Mouse (Mus musculus): ENCODE data around the gene Usp2. TPM values are rescaled to one million over a fixed set of nuclear protein-coding genes. Genes with fewer than 3 reads are reported as not detected.

The Usp2 gene
- polyA plus RNA-seq, 1 experiment: 597 TPM

DNA sequence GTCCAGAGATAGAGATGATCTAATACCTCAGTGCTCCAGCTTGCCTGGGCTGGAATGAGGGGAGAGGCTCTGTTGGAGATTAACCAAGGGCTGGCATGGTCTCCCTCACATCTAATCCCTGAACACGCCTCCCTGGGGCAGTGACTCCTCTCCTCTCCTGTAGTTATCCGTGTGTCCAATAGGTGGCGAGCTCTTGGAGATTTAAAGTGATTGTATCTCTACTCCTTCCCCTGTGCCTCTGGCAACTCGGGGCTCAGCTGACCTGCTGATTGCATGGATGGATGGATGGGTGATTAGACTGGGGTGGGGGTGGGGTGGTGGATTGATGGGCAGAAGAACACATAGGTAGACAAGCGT is 9.9 kb downstream of the Usp2 start:
- H3K27me3 ChIP-seq (ENCODE audit: control insufficient read depth, insufficient read depth, low read length): no peaks in the 10 kb centered on the region
- TF ChIP-seq POLR2A (IDR thresholded peaks at IDR 0.05; ENCODE audit: control insufficient read depth, low read depth, low read length): no peak
- TF ChIP-seq CTCF (IDR thresholded peaks at IDR 0.05; ENCODE audit: control insufficient read depth, insufficient read depth, insufficient replicate concordance, low read depth, low read length): peak; percentile 42; the same call in 1 of the 2 replicates
- H3K4me1 ChIP-seq (ENCODE audit: control insufficient read depth, insufficient read depth, low read length): peaks cover 11% of the 10 kb centered on the region
- H3K27ac ChIP-seq (ENCODE audit: control insufficient read depth, insufficient read depth, low read depth, low read length): no peak overlapping the region
- no peaks in the 10 kb centered on the region for H3K36me3 ChIP-seq (ENCODE audit: control insufficient read depth, insufficient read depth, low read length)
- no peak overlapping the region for H3K4me3 ChIP-seq (ENCODE audit: control insufficient read depth, low read depth, low read length)

DNA sequence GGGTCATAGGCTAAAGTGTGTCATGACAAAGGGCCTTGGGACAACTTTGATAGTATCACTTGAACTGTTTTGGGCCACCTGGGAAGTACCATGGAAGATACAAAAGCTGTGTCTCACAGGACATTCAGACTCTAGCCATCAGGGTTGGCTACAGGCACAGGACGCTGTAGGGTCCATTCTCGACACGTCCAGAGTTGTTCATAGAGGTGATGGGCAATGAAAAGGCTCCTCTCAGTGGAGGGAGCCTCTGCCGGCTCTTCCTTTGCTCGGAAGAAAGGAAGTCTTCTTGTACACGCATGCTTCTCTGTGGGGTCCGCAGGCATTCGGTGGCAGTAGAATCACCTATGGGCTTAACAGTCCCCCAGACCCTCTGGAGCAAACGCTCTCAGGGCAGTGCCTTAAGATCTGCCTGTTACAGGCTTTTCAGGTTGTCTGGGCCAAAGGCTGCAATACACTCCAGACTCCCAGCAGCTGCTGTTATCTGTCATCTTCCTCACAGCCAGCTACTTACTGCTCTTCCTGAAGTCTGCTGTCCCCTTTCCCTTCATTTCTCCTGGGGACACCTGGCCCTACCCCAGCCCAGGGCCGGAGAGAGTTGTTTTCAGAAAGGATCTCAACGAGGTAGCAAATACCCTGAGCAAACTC is 10.6 kb downstream of the Usp2 start:
- Histone ChIP-seq H3K36me3 (ENCODE audit: control insufficient read depth, insufficient read depth, low read length) (no peaks in the 10 kb centered on the region), H3K27ac (ENCODE audit: control insufficient read depth, insufficient read depth, low read depth, low read length) (no peak overlapping the region), H3K4me3 (ENCODE audit: control insufficient read depth, low read depth, low read length) (no peak overlapping the region), H3K27me3 (ENCODE audit: control insufficient read depth, insufficient read depth, low read length) (no peaks in the 10 kb centered on the region), H3K4me1 (ENCODE audit: control insufficient read depth, insufficient read depth, low read length) (peaks cover 9% of the 10 kb centered on the region)
- no peak for TF ChIP-seq POLR2A (IDR thresholded peaks at IDR 0.05; ENCODE audit: control insufficient read depth, low read depth, low read length)
- no peak for TF ChIP-seq CTCF (IDR thresholded peaks at IDR 0.05; ENCODE audit: control insufficient read depth, insufficient read depth, insufficient replicate concordance, low read depth, low read length)

DNA sequence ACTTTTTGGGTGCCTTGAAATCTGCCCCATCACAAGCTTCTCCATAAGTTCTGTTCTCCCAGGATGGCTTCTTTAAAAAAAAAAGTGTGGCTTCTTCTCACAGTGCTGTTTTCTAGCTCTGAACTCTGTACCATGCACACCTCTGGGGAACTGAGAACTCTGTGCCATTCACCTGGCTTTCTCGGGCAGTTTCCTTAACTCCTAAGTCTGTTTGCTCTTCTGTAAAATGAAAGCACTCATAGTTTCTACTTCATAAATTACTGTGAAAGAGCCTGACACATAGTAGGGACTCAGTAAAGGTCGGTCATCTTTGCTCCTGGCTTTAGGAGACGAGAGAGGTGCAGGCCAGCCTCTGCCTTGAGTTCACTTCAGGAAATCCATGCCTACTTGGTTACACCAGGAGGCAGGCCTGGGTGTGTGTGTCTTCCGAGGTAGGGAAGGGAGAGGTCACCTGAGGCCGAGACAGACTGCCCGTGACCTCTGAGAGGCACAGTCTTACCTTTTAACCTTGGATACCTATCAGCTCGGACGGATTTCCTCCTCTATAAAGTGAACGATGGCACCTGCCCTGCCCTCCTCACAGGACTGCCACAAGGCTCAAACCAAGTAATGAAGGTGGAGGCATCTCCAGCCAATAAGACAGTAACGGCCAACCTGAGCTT is 11.4 kb downstream of the Usp2 start:
- H3K27me3 ChIP-seq (ENCODE audit: control insufficient read depth, insufficient read depth, low read length): no peaks in the 10 kb centered on the region
- peaks cover 7% of the 10 kb centered on the region for H3K4me1 ChIP-seq (ENCODE audit: control insufficient read depth, insufficient read depth, low read length)
- H3K27ac ChIP-seq (ENCODE audit: control insufficient read depth, insufficient read depth, low read depth, low read length): no peak overlapping the region
- TF ChIP-seq POLR2A (IDR thresholded peaks at IDR 0.05; ENCODE audit: control insufficient read depth, low read depth, low read length) (no peak), CTCF (IDR thresholded peaks at IDR 0.05; ENCODE audit: control insufficient read depth, insufficient read depth, insufficient replicate concordance, low read depth, low read length) (no peak)
- no peak overlapping the region for H3K4me3 ChIP-seq (ENCODE audit: control insufficient read depth, low read depth, low read length)
- no peaks in the 10 kb centered on the region for H3K36me3 ChIP-seq (ENCODE audit: control insufficient read depth, insufficient read depth, low read length)

DNA sequence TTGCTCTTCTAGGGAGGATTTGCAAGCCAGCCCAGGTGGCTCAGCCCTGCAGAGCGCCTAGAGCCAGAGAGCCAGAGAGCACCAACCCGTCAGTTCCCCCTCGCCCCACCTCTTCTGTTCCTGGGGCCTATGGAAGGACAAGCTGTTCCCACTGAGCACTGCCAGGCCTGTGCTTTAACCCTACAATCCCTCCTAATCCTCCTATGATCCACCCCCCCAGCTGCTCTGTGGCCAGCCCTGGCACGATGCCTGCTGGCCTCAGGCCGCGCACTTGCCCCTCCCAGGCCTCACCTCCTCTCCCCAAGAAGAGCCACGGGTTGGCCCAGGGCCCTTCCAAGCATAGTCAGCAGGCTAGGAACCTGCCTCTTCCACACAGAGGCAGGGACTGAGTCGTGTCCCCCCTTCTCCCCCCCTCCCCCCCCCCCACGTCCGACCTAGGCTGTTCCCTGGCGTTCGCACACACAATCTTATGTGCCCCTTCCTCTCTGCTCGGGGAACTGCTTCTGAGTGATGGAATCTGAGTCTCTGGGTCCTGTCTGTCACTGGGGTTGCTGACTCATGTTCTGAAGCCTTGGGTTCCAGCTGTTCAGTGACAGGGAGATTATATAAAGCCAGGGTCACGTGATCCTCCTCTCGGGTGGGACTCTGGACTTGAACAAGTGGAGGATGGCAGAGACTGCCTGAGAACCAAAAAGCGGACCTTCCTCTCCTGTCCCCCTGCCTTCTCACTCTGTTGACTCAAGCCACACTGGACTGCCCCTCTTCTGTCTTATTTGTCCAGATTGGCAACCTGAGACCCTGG is 12.3 kb downstream of the Usp2 start:
- Histone ChIP-seq H3K4me3 (ENCODE audit: control insufficient read depth, low read depth, low read length) (no peak overlapping the region), H3K36me3 (ENCODE audit: control insufficient read depth, insufficient read depth, low read length) (no peaks in the 10 kb centered on the region), H3K27ac (ENCODE audit: control insufficient read depth, insufficient read depth, low read depth, low read length) (no peak overlapping the region), H3K4me1 (ENCODE audit: control insufficient read depth, insufficient read depth, low read length) (peaks cover 11% of the 10 kb centered on the region), H3K27me3 (ENCODE audit: control insufficient read depth, insufficient read depth, low read length) (no peaks in the 10 kb centered on the region)
- no peak for TF ChIP-seq CTCF (IDR thresholded peaks at IDR 0.05; ENCODE audit: control insufficient read depth, insufficient read depth, insufficient replicate concordance, low read depth, low read length)

DNA sequence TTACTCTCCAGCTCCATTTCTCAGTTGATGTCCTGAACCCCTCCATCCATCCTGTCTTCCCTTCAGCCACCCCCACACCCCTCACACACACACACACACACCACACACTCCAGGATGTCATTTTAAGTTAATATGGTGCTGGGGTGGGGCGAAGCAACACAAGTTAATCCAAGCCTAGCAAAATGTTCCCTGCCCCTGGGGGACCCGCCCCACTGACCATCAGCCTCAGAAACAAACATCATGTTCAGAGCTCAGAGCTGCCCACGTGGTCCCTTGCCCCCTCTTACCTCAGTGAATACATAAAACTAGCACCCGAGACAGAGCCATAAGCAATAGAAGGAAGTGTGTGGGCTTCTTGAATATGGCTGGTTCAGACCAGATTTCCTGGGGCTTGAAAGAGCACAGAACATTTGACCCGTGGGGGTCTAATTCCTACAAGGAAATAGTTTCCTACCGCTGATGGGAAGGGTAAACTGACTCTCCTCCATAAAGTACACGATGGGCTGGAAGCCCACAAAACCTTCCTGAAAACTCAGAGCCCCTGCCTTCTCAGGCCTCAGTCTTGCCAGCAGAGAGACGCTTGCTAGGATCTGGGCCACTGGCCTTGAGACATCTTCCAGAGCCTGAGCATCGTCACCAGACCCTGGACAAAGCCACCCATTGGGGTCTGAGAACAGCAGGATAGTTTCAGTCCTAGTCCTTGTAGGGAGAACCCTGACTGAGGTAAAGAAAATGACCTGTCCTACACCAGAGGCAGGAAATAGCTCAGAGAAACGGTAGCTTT is 13.4 kb downstream of the Usp2 start:
- Histone ChIP-seq H3K27ac (ENCODE audit: control insufficient read depth, insufficient read depth, low read depth, low read length) (0 out of 2 replicates have a peak overlapping the region, but pooled peaks have one; percentile 14), H3K4me3 (ENCODE audit: control insufficient read depth, low read depth, low read length) (no peak overlapping the region), H3K27me3 (ENCODE audit: control insufficient read depth, insufficient read depth, low read length) (no peaks in the 10 kb centered on the region), H3K36me3 (ENCODE audit: control insufficient read depth, insufficient read depth, low read length) (no peaks in the 10 kb centered on the region; the same call in 1 of the 2 replicates), H3K4me1 (ENCODE audit: control insufficient read depth, insufficient read depth, low read length) (peaks cover 11% of the 10 kb centered on the region)
- TF ChIP-seq CTCF (IDR thresholded peaks at IDR 0.05; ENCODE audit: control insufficient read depth, insufficient read depth, insufficient replicate concordance, low read depth, low read length) (no peak), POLR2A (IDR thresholded peaks at IDR 0.05; ENCODE audit: control insufficient read depth, low read depth, low read length) (no peak)

DNA sequence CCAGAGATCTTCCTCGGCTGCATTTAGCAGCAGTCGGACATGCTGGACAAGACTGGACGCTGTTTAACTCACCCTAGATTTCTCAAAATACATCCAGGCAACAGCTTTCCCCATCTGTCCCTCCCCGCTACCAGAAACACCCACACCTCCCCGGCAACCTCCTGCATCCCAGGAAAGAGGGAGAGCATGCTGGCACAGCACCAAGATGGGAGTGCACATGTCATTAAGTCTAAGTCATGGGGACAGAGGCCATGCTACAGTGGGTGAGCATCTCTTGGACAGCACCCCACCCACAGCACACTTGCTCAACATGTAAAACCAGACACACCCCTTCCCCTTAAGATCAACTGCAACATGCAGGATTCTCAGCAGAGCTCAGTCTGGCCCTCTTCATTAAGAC is 14.1 kb downstream of the Usp2 start:
- no peaks in the 10 kb centered on the region for H3K27me3 ChIP-seq (ENCODE audit: control insufficient read depth, insufficient read depth, low read length)
- H3K4me1 ChIP-seq (ENCODE audit: control insufficient read depth, insufficient read depth, low read length): peaks cover 17% of the 10 kb centered on the region
- no peaks in the 10 kb centered on the region; the same call in 1 of the 2 replicates for H3K36me3 ChIP-seq (ENCODE audit: control insufficient read depth, insufficient read depth, low read length)
- H3K27ac ChIP-seq (ENCODE audit: control insufficient read depth, insufficient read depth, low read depth, low read length): no peak overlapping the region
- H3K4me3 ChIP-seq (ENCODE audit: control insufficient read depth, low read depth, low read length): peak overlapping the region; percentile 22
- TF ChIP-seq POLR2A (IDR thresholded peaks at IDR 0.05; ENCODE audit: control insufficient read depth, low read depth, low read length): no peak
- no peak for TF ChIP-seq CTCF (IDR thresholded peaks at IDR 0.05; ENCODE audit: control insufficient read depth, insufficient read depth, insufficient replicate concordance, low read depth, low read length)
